Mouse (Mus musculus): ENCODE measurements around the gene Carmil1. TPM values are rescaled to one million over a fixed set of nuclear protein-coding genes. Genes with fewer than 3 reads are reported as not detected.
"Not testable (repeated sequence)": the region's sequence is repeated elsewhere in the genome, so short reads cannot be mapped to it uniquely, and the experiment has no call there.

Carmil1 gene
- polyA plus RNA-seq, 1 experiment from 2014 or later = 17.5 TPM

DNA sequence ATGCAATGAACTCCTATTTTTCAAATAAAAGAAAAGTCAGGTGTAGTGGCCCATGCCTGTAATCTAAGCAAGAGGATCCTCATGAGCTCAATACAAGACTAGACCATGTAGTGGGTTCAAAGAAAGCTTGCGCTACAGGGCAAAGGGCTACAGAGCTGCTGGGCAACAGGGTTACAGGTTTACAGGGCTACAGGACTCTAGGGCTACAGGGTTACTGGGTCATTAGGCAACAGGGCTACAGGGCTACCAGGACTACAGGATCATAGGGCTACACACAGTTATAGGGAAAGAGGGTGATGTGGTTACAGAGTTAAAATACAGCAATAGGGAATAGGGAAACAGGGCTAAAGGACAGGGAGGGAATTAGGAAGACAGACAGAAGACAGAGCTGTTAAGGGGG lies 151.9 kb downstream of the Carmil1 start:
- H3K4me1 ChIP-seq = no peaks in the 10 kb centered on the region
- no peak overlapping the region for H3K27ac ChIP-seq (replicated peaks)
- H3K4me3 ChIP-seq = no peak overlapping the region
- DNase-seq (ENCODE audit: low spot score) = no peak
- WGBS = 98% methylated on average over 1 of the region's 1 CpGs
- H3K9me3 ChIP-seq (replicated peaks) = no peaks in the 10 kb centered on the region
- H3K27me3 ChIP-seq (ENCODE audit: low read depth, poor library complexity, severe bottlenecking) = no peaks in the 10 kb centered on the region
- H3K36me3 ChIP-seq = no peaks in the 10 kb centered on the region

DNA sequence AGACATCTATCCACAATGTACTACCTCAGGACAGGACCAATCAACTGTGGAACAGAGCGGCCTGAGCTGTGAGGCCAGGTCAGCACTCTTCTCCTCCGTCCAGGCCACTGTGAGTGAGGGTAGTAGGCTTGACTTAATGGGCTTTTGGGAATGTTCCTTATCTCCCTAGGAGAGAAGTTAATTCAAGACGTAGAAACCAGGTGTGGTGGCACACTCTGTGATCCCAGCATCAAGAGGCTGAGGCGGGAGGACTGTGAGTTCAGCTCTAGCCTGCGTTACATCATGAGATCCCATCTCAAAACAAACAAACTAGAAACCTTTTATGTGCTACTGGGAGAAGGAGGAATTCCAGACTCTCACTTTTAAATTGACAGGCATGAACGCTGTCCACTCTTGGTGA lies 154.7 kb downstream of the Carmil1 start:
- WGBS = 83% methylated on average over 6 of the region's 6 CpGs
- H3K27ac ChIP-seq (replicated peaks) = no peak overlapping the region
- H3K9me3 ChIP-seq (replicated peaks) = no peaks in the 10 kb centered on the region
- H3K4me3 ChIP-seq = no peak overlapping the region
- no peak for DNase-seq (ENCODE audit: low spot score)
- H3K36me3 ChIP-seq = no peaks in the 10 kb centered on the region
- no peaks in the 10 kb centered on the region for H3K4me1 ChIP-seq
- H3K27me3 ChIP-seq (ENCODE audit: low read depth, poor library complexity, severe bottlenecking) = no peaks in the 10 kb centered on the region

DNA sequence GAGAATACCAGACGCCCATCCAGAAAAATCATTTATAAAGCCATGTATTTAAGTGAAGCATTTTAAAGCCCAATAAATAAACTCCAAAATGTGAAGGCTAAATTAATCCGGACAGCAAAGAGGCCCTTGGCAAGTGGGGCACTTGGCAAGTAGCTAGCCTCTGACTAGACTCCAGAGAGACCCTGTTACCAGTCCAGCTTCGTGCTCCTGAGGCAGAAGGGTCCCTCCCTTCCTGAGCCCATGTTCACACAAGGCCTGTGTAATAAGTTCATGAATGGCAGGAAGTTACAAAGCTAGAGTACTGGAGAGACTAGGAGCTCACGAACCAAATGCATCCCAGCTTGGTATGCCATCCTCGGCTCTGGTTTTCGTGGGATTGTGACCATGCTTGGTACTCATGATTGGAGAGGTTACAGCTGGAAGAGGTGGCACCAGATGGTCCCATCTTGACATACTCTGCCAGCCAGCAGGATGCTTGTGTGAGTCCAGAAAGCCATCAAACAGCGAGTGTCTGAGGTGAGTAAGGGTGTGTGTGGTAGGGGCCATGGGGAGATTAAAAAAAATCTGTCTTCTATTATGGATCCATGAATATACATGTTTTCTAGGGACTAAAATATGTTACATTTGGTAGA lies 163.3 kb downstream of the Carmil1 start:
- no peaks in the 10 kb centered on the region for H3K4me1 ChIP-seq
- no peaks in the 10 kb centered on the region for H3K36me3 ChIP-seq
- no peaks in the 10 kb centered on the region for H3K27me3 ChIP-seq (ENCODE audit: low read depth, poor library complexity, severe bottlenecking)
- no peak for DNase-seq (ENCODE audit: low spot score)
- H3K9me3 ChIP-seq (replicated peaks) = no peaks in the 10 kb centered on the region
- WGBS = 89% methylated on average over 7 of the region's 7 CpGs
- no peak overlapping the region for H3K27ac ChIP-seq (replicated peaks)
- H3K4me3 ChIP-seq = no peak overlapping the region

DNA sequence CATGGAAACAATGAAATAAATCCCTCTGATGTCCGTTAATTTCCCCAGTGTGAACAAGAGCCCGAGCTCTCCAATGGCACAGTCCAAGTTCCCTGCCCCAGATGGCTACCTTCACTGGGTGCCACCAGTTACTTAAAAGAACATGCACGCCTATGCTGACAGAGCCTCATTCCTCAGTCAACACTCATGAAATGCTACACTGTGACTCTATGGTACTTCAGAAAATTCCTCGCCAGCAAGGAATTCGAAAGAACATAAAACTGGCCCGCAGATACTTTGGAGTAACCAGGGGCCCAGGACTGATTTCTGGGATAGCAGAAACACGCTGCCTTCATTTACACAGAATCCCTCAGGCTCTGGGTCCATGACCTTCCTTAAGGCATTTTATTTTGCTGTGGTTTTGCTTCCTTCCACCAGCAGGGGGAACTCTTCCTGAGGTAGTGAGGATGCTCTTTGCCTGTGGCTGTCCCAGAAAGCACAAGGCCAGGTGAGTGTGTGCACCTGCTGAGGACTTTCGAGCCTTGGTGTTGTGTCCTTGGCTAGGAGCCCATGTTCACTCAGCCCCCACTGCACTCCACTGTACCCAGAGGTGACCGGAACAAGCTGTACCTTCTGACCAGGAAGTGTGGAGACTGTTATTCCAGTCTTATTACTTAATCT lies 167.8 kb downstream of the Carmil1 start:
- 81% methylated on average over 9 of the region's 9 CpGs for WGBS
- Histone ChIP-seq H3K9me3 (replicated peaks) (no peaks in the 10 kb centered on the region), H3K36me3 (no peaks in the 10 kb centered on the region), H3K4me3 (no peak overlapping the region), H3K4me1 (no peaks in the 10 kb centered on the region), H3K27ac (replicated peaks) (no peak overlapping the region), H3K27me3 (ENCODE audit: low read depth, poor library complexity, severe bottlenecking) (no peaks in the 10 kb centered on the region)
- DNase-seq (ENCODE audit: low spot score) = peak; percentile 26

DNA sequence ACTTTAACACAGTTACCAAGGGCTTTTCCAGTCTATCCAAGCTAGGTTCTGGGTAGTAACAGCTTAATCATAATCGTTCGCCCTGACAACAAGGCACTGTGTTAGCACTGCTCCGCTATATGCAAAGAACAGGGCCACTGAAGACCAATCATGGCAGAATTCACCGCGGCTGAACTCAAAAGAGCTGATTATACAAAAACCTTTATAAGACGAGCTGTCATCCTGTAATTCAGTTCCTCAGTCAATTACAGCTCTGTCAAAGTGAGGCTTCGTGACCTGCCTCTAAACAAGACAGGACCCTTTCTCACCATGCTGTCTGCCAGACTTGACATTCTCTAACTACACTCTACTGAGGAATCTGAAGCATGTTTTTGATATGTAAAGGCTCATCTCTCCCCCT lies 170.3 kb downstream of the Carmil1 start:
- Histone ChIP-seq H3K36me3 (no peaks in the 10 kb centered on the region), H3K9me3 (replicated peaks) (no peaks in the 10 kb centered on the region), H3K27me3 (ENCODE audit: low read depth, poor library complexity, severe bottlenecking) (no peaks in the 10 kb centered on the region), H3K4me1 (no peaks in the 10 kb centered on the region), H3K4me3 (no peak overlapping the region), H3K27ac (replicated peaks) (no peak overlapping the region)
- no peak for DNase-seq (ENCODE audit: low spot score)
- 91% methylated on average over 7 of the region's 7 CpGs for WGBS

DNA sequence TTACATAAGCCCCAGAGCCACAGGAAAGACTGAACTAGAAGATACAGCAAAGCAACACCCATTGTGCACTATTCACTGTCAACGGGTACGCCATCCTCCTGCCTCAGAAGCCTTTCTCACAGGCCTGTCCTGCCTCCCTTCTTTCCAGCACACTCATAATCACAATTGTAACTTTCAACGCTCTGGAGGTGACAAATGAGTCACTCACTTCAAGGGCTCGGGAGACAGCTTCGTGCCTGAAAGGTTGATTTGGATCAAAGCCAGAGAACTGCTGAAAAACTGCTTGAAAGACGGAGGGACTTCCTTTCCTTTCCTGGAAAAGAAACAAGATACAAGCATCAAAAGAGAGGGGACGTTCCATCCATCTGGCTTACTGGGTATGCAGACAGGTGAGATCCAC lies 172.3 kb downstream of the Carmil1 start:
- Histone ChIP-seq H3K4me1 (no peaks in the 10 kb centered on the region), H3K27ac (replicated peaks) (no peak overlapping the region), H3K4me3 (no peak overlapping the region), H3K27me3 (ENCODE audit: low read depth, poor library complexity, severe bottlenecking) (no peaks in the 10 kb centered on the region), H3K36me3 (no peaks in the 10 kb centered on the region), H3K9me3 (replicated peaks) (no peaks in the 10 kb centered on the region)
- no peak for DNase-seq (ENCODE audit: low spot score)
- 85% methylated on average over 7 of the region's 7 CpGs for WGBS

DNA sequence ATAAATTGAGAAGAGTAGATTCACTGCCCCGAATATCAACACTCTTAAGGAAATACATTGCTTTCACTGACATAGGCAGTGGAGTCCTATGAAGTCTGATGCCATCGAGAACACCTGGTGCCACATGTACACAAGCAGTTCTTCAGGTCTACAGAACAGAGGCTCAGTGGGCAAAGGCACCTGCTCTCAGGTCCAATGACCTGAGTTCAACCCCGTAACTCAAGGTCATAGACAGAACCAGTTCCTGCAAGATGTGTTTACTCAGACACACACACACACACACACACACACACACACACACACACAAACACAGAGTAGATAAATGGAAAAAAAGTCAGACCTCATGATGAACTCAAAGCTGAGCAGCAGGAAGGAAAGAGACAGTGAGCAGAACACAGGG lies 173.5 kb downstream of the Carmil1 start:
- Histone ChIP-seq H3K4me3 (no peak overlapping the region), H3K36me3 (no peaks in the 10 kb centered on the region), H3K27me3 (ENCODE audit: low read depth, poor library complexity, severe bottlenecking) (no peaks in the 10 kb centered on the region), H3K9me3 (replicated peaks) (no peaks in the 10 kb centered on the region), H3K27ac (replicated peaks) (no peak overlapping the region), H3K4me1 (no peaks in the 10 kb centered on the region)
- WGBS = 85% methylated on average over 3 of the region's 3 CpGs
- DNase-seq (ENCODE audit: low spot score) = no peak

DNA sequence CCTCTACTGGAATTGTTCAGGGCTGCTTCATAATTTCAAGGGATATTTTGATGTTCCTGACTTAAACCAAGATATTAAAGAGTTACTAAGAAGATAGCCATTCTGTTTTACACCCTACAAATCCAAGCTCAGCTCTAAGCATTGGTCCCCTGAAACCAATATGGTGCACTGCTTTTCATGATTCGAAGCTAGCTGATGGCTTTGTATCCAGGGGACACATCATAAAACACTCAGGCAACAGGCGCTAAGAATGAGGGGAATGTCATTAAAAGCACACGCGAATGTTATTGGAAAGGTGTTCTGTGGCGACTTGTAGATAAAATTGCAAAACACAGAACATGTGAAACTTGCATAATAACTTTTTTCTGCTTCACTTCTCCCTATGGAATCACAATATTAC lies 174.8 kb downstream of the Carmil1 start:
- H3K9me3 ChIP-seq (replicated peaks) = no peaks in the 10 kb centered on the region
- DNase-seq (ENCODE audit: low spot score) = no peak
- no peak overlapping the region for H3K27ac ChIP-seq (replicated peaks)
- WGBS = 93% methylated on average over 5 of the region's 5 CpGs
- H3K4me1 ChIP-seq = 0 out of 2 replicates have a peak, but pooled peaks cover 3% of the 10 kb centered on the region
- H3K36me3 ChIP-seq = no peaks in the 10 kb centered on the region
- H3K4me3 ChIP-seq = no peak overlapping the region
- no peaks in the 10 kb centered on the region for H3K27me3 ChIP-seq (ENCODE audit: low read depth, poor library complexity, severe bottlenecking)

DNA sequence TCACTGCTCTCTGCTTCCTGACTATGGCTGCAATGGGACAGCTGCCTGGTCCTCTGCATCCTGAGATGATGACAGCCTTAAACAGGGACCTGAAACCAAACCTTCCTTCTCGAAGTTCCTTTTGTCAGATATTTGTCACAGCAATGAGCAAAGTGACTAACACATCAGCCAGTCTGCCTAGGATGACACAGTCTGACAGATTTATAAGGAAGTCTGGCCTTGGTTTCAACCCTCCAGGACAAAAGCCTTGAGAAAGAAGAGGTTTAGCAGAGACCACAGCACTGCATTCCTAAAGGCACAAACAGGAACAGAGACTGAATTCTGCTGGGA lies 175.3 kb downstream of the Carmil1 start:
- Histone ChIP-seq H3K4me1 (0 out of 2 replicates have a peak, but pooled peaks cover 3% of the 10 kb centered on the region), H3K9me3 (replicated peaks) (no peaks in the 10 kb centered on the region), H3K27ac (replicated peaks) (no peak overlapping the region), H3K36me3 (no peaks in the 10 kb centered on the region), H3K27me3 (ENCODE audit: low read depth, poor library complexity, severe bottlenecking) (no peaks in the 10 kb centered on the region), H3K4me3 (no peak overlapping the region)
- DNase-seq (ENCODE audit: low spot score) = no peak
- WGBS = 80% methylated on average over 1 of the region's 1 CpGs

DNA sequence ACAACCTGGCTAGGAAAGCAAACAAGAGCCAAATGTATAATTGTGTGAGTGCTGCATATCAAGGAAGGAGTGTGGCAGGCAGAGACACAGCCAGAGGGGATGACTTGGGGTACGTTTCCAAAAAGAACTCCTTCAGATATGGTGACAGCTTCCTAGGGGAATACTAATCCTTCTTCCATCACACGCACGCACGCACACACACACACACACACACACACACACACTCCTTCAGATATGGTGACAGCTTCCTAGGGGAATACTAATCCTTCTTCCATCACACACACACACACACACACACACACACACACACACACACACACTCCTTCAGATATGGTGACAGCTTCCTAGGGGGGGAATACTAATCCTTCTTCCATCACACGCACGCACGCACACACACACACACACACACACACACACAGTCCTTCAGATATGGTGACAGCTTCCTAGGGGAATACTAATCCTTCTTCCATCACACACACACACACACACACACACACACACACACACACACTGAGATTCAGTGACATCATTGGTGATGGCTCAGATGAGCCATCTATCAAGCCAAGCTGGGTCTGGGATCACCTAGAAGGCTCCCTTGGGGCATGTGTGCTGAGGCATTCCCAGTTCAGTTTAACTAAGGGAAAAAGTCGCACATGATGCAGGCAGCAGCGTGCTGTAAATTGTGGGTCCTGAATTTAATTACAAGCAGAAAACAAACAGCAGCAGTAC lies 175.8 kb downstream of the Carmil1 start:
- not testable (repeated sequence) for H3K4me3 ChIP-seq; H3K9me3 ChIP-seq (replicated peaks); H3K36me3 ChIP-seq; H3K27ac ChIP-seq (replicated peaks); DNase-seq (ENCODE audit: low spot score); H3K27me3 ChIP-seq (ENCODE audit: low read depth, poor library complexity, severe bottlenecking); H3K4me1 ChIP-seq
- 80% methylated on average over 9 of the region's 9 CpGs for WGBS

DNA sequence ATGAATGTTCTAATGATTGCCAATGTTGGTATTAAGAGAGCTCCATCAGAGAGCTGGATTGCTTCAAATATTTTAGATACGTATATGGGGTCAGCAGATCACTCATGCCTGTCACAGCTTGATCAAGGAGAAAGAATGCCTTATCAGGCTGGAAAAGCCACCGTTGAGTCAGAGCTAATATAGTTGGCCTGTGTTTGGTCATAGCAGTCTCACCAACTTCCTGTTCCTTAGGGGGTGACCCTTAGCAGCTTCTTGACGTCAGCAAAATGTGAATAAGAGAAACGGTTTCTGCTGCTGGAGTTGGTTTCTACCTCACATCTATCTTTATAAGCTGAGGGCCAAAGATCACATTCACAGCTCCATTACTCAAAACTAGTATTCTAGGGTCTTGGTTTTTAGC lies 176.6 kb downstream of the Carmil1 start:
- WGBS = 82% methylated on average over 4 of the region's 4 CpGs
- H3K27me3 ChIP-seq (ENCODE audit: low read depth, poor library complexity, severe bottlenecking) = no peaks in the 10 kb centered on the region
- no peaks in the 10 kb centered on the region for H3K36me3 ChIP-seq
- no peak overlapping the region for H3K4me3 ChIP-seq
- no peak for DNase-seq (ENCODE audit: low spot score)
- H3K9me3 ChIP-seq (replicated peaks) = no peaks in the 10 kb centered on the region
- peaks cover 3% of the 10 kb centered on the region; the same call in 1 of the 2 replicates for H3K4me1 ChIP-seq
- H3K27ac ChIP-seq (replicated peaks) = no peak overlapping the region

DNA sequence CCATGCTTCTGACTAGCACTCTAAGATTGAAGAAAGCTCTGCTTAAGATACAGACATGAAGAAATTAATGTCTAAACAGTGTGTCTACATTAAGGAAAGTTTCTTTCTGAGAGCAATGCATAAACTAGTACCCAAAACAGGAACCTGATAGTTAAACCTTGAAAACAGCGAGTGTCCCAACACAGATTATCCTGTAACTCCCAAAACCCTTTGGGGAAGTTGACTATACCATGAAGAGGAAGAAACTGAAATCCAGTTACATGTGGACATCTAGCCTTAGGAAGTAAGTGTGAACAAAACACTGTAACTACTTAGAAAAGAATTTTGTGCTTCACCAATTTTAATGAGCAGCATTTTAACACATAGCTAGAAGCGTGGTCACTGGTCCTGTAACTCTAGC lies 177.4 kb downstream of the Carmil1 start:
- no peaks in the 10 kb centered on the region for H3K27me3 ChIP-seq (ENCODE audit: low read depth, poor library complexity, severe bottlenecking)
- H3K4me3 ChIP-seq = no peak overlapping the region
- H3K36me3 ChIP-seq = no peaks in the 10 kb centered on the region
- DNase-seq (ENCODE audit: low spot score) = no peak
- WGBS = 93% methylated on average over 2 of the region's 2 CpGs
- no peak overlapping the region for H3K27ac ChIP-seq (replicated peaks)
- peaks cover 3% of the 10 kb centered on the region; the same call in 1 of the 2 replicates for H3K4me1 ChIP-seq
- H3K9me3 ChIP-seq (replicated peaks) = no peaks in the 10 kb centered on the region

DNA sequence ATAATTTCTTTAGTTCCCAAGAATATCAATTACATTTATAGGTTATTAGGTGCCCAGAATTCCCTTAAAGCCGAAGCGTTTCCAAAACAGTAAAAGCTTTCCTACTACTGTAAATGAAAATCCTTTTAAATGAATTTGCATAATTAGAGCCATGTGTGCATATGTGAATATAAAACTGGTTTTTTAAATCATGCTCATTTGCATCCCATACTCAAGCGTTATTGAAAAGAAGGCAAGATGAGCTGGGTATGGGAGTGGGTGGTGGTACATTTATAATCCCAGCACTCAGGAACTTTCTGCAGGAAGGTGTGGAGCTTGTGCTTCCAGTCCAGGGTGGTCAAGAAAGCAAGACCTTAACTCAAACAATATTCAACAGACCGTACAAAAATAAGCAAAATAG lies 178.3 kb downstream of the Carmil1 start:
- WGBS = 92% methylated on average over 4 of the region's 4 CpGs
- H3K36me3 ChIP-seq = no peaks in the 10 kb centered on the region
- no peak overlapping the region for H3K27ac ChIP-seq (replicated peaks)
- no peak overlapping the region for H3K4me3 ChIP-seq
- DNase-seq (ENCODE audit: low spot score) = no peak
- H3K27me3 ChIP-seq (ENCODE audit: low read depth, poor library complexity, severe bottlenecking) = no peaks in the 10 kb centered on the region
- H3K4me1 ChIP-seq = peaks cover 3% of the 10 kb centered on the region; the same call in 1 of the 2 replicates
- H3K9me3 ChIP-seq (replicated peaks) = no peaks in the 10 kb centered on the region

All from midbrain, embryonic 10.5 days (tissue).